Mouse (Mus musculus): ENCODE data around the gene Nudt15.
A peak's percentile ranks its signal among the peaks of the same experiment; 100 is the strongest.
"Not testable (repeated sequence)": the region's sequence is repeated elsewhere in the genome, so short reads cannot be mapped to it uniquely, and the experiment has no call there.

The Nudt15 gene

GRCm38 (mm10) chr14:73548051-73548450 lies at the start of gene Nudt15:
TSS of gene Nudt15 (minus strand) at chr14:73548242.
- no peak for DNase-seq

GRCm38 (mm10) chr14:73592166-73592565 lies 44.1 kb upstream of the Nudt15 start:
- no peak for DNase-seq

- DNase-seq: no peak
These were observed 40.0 kb upstream of the Nudt15 start for GRCm38 (mm10) chr14:73588080-73588479.

- DNase-seq: no peak
These were observed 28.3 kb upstream of the Nudt15 start for GRCm38 (mm10) chr14:73576336-73576735.

GRCm38 (mm10) chr14:73574053-73574452 lies 26.0 kb upstream of the Nudt15 start:
- no peak for DNase-seq

- no peak for DNase-seq
These were observed 23.1 kb upstream of the Nudt15 start for GRCm38 (mm10) chr14:73571143-73571542.

GRCm38 (mm10) chr14:73569831-73570230 lies 21.8 kb upstream of the Nudt15 start:
- not testable (repeated sequence) for DNase-seq

GRCm38 (mm10) chr14:73553122-73553696 lies 5.2 kb upstream of the Nudt15 start:
- no peak for DNase-seq

GRCm38 (mm10) chr14:73552341-73553121 lies 4.5 kb upstream of the Nudt15 start:
- DNase-seq: peak; percentile 99

GRCm38 (mm10) chr14:73551164-73551563 lies 3.1 kb upstream of the Nudt15 start:
- DNase-seq: no peak

GRCm38 (mm10) chr14:73550732-73551131 lies 2.7 kb upstream of the Nudt15 start:
- no peak for DNase-seq

- DNase-seq: no peak
These were observed 2.2 kb upstream of the Nudt15 start for GRCm38 (mm10) chr14:73550291-73550690.

GRCm38 (mm10) chr14:73547034-73547433 lies 1.0 kb downstream of the Nudt15 start:
- no peak for DNase-seq

- DNase-seq: no peak
These were observed 4.3 kb downstream of the Nudt15 start for GRCm38 (mm10) chr14:73543781-73544180.

- no peak for DNase-seq
These were observed 12.4 kb downstream of the Nudt15 start for GRCm38 (mm10) chr14:73535641-73536040.

- no peak for DNase-seq
These were observed 14.1 kb downstream of the Nudt15 start for GRCm38 (mm10) chr14:73533755-73534465.

GRCm38 (mm10) chr14:73528661-73529060 lies 19.4 kb downstream of the Nudt15 start:
- DNase-seq: not testable (repeated sequence)

GRCm38 (mm10) chr14:73524766-73525448 lies 23.1 kb downstream of the Nudt15 start, which contains the start of gene Sucla2:
TSS of gene Sucla2 (plus strand) at chr14:73525319.
- peak; percentile 96 to 97 for DNase-seq

- DNase-seq: no peak
These were observed 23.9 kb downstream of the Nudt15 start for GRCm38 (mm10) chr14:73524136-73524535.

- peak; percentile 96 to 97 for DNase-seq
These were observed 38.1 kb downstream of the Nudt15 start, which contains the start of gene Med4 for GRCm38 (mm10) chr14:73509765-73510423. TSS of gene Med4 (plus strand) at chr14:73510025.

- DNase-seq: no peak
These were observed 39.2 kb downstream of the Nudt15 start for GRCm38 (mm10) chr14:73508630-73509395.
